Mouse (Mus musculus): ENCODE results near the gene Thbd.

- no peak for TF ChIP-seq CTCF (IDR thresholded peaks at IDR 0.05)
- no peak for TF ChIP-seq EP300 (IDR thresholded peaks at IDR 0.05)
Observed at GRCm38 (mm10) chr2:148425709-148426382, 17.9 kb upstream of the Thbd start.

Data from lung, postnatal 0 days (tissue).